Mouse (Mus musculus) heart, embryonic 13.5 days (tissue): ENCODE data around the gene Crim1. TPM values are rescaled to one million over a fixed set of nuclear protein-coding genes. Genes with fewer than 3 reads are reported as not detected.

Source experiments
- ATAC-seq: fragments of 200-750 bp; cut with Nextera tagmentation; 2 replicates; pipeline ENCODE4 v1.8.0; 2017; ENCODE audit warnings: moderate TSS enrichment; ENCODE audit not compliant: insufficient number of reproducible peaks, low FRiP score, low TSS enrichment; ENCODE audit errors: extremely low read depth
- H3K27ac ChIP-seq: fragments of 300-500 bp; sonication (generic); replicated peaks from 2 replicates; pipeline ENCODE4 v1.5.1; 2015; ENCODE audit warnings: moderate library complexity, mild to moderate bottlenecking, inconsistent platforms
- H3K27me3 ChIP-seq: fragments of 300-500 bp; sonication (generic); replicated peaks from 2 replicates; pipeline ENCODE4 v1.6.1; 2015; ENCODE audit warnings: mild to moderate bottlenecking, inconsistent platforms
- H3K36me3 ChIP-seq: fragments of 300-500 bp; sonication (generic); 2 replicates; pipeline ENCODE4 v1.6.1; 2015; ENCODE audit warnings: mild to moderate bottlenecking, inconsistent platforms
- H3K4me1 ChIP-seq: fragments of 300-500 bp; sonication (generic); 2 replicates; pipeline ENCODE4 v1.6.1; 2015; ENCODE audit warnings: inconsistent platforms
- H3K4me2 ChIP-seq: fragments of 300-500 bp; sonication (generic); 2 replicates; pipeline ENCODE4 v1.6.1; 2015; ENCODE audit warnings: inconsistent platforms, mild to moderate bottlenecking, moderate library complexity
- H3K4me3 ChIP-seq: fragments of 300-500 bp; sonication (generic); 2 replicates; pipeline ENCODE4 v1.5.1; 2015; ENCODE audit warnings: moderate library complexity, mild to moderate bottlenecking, inconsistent platforms
- H3K9ac ChIP-seq: fragments of 300-500 bp; sonication (generic); 2 replicates; pipeline ENCODE4 v1.6.1; 2015; ENCODE audit warnings: inconsistent platforms, mild to moderate bottlenecking, moderate library complexity
- H3K9me3 ChIP-seq: fragments of 300-500 bp; sonication (generic); 2 replicates; pipeline ENCODE4 v1.6.1; 2016; ENCODE audit warnings: inconsistent platforms
- WGBS: fragments of 180-500 bp; shearing (Covaris S2); methylation state at CpG from one replicate; pipeline ENCODE4 v1.1.7; 2015; ENCODE audit warnings: mixed read lengths; 5-methylcytosine and 5-hydroxymethylcytosine counted together
- polyA plus RNA-seq: library from polyadenylated mRNA; unstranded; fragments of >200 nt; fragmentation: Nextera tagmentation; extraction: Ambion mirVana; gene quantifications from 2 replicates; pipeline ENCODE4 v1.2.1, GENCODE M21; 2015

Crim1 gene
- 2.1 and 2.2 TPM in 2 replicates for polyA plus RNA-seq

GRCm38 (mm10) chr17:78199626-78200560, at the start of gene Crim1:
Gene Crim1, plus strand, starts transcription at chr17:78200248.
- Histone ChIP-seq H3K36me3 (no peaks in the 10 kb centered on the region), H3K27ac (peak within 1 kb of the TSS; percentile 88), H3K4me2 (peak within 1 kb of the TSS; percentile 97), H3K4me3 (peak within 1 kb of the TSS; percentile 85), H3K9me3 (no peaks in the 10 kb centered on the region), H3K4me1 (peaks cover 37% of the 10 kb centered on the region), H3K9ac (peak within 1 kb of the TSS; percentile 90), H3K27me3 (peaks cover 37% of the 10 kb centered on the region)
- peak; percentile 83 for ATAC-seq
- under 1% methylated on average over 59 of the region's 90 CpGs for WGBS

- Histone ChIP-seq H3K36me3 (no peaks in the 10 kb centered on the region), H3K4me3 (no peak overlapping the region), H3K9ac (no peak overlapping the region), H3K9me3 (no peaks in the 10 kb centered on the region), H3K27me3 (peaks cover 13% of the 10 kb centered on the region), H3K4me2 (no peak overlapping the region), H3K27ac (no peak overlapping the region), H3K4me1 (no peaks in the 10 kb centered on the region)
- no peak for ATAC-seq
- WGBS = 40% methylated on average over 13 of the region's 13 CpGs
Measured at GRCm38 (mm10) chr17:78151479-78152282, 48.4 kb upstream of the Crim1 start.

DNA sequence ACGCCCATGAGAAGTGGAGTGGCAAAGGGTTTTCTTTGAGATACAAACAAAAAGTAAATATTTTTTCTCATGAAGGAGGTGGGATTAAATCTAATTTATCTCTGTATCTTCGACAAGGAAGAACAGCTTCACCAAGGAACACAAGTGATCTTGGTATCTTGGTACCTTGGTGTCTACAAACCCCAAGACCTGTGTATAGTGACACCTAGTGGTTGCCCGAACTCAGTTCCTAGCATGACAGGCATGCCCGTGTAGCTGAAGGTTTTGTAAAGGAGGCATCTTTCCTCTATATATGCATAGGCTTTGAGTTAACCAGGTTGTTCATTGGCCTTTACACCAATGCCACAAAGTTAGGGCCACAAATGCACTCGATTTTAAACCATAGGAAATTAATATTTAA, 36.8 kb upstream of the Crim1 start:
- no peak overlapping the region for H3K9ac ChIP-seq
- no peaks in the 10 kb centered on the region for H3K27me3 ChIP-seq
- 27% methylated on average over 5 of the region's 5 CpGs for WGBS
- no peak overlapping the region for H3K4me2 ChIP-seq
- H3K36me3 ChIP-seq = no peaks in the 10 kb centered on the region
- H3K27ac ChIP-seq = no peak overlapping the region
- no peaks in the 10 kb centered on the region for H3K9me3 ChIP-seq
- H3K4me3 ChIP-seq = no peak overlapping the region
- H3K4me1 ChIP-seq = 0 out of 2 replicates have a peak, but pooled peaks cover 2% of the 10 kb centered on the region
- ATAC-seq = no peak

- no peaks in the 10 kb centered on the region for H3K27me3 ChIP-seq
- H3K9ac ChIP-seq = no peak overlapping the region
- WGBS = 50% methylated on average over 10 of the region's 10 CpGs
- no peaks in the 10 kb centered on the region for H3K9me3 ChIP-seq
- 0 out of 2 replicates have a peak, but pooled peaks cover 2% of the 10 kb centered on the region for H3K4me1 ChIP-seq
- H3K27ac ChIP-seq = no peak overlapping the region
- H3K4me3 ChIP-seq = no peak overlapping the region
- no peaks in the 10 kb centered on the region for H3K36me3 ChIP-seq
- no peak for ATAC-seq
- H3K4me2 ChIP-seq = no peak overlapping the region
Measured at GRCm38 (mm10) chr17:78163724-78164236, 36.3 kb upstream of the Crim1 start.

DNA sequence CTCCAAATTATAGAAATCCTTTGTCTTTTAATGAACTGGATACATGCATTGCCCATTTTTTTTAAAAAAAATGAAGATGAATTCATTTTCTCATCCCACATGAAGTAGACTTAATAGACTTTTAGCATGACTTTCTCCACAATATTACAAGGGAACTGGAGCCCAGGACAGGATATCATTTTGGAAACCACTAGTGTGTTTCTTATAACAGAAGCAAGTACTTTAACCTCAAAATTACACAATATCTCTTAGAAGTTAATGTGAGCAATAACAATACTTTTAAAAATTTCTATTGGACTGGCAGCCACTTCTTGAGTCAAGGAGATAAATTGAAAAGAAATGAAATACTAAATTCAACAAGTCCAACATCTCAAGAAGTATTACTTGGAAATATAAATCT, 34.2 kb upstream of the Crim1 start:
- Histone ChIP-seq H3K9ac (no peak overlapping the region), H3K36me3 (no peaks in the 10 kb centered on the region), H3K4me1 (0 out of 2 replicates have a peak, but pooled peaks cover 2% of the 10 kb centered on the region), H3K4me2 (no peak overlapping the region), H3K9me3 (no peaks in the 10 kb centered on the region), H3K27ac (no peak overlapping the region), H3K4me3 (no peak overlapping the region), H3K27me3 (no peaks in the 10 kb centered on the region)
- no peak for ATAC-seq

- Histone ChIP-seq H3K4me3 (no peak overlapping the region), H3K27me3 (no peaks in the 10 kb centered on the region), H3K4me2 (no peak overlapping the region), H3K36me3 (no peaks in the 10 kb centered on the region), H3K4me1 (0 out of 2 replicates have a peak, but pooled peaks cover 2% of the 10 kb centered on the region), H3K9me3 (no peaks in the 10 kb centered on the region), H3K27ac (no peak overlapping the region), H3K9ac (no peak overlapping the region)
- ATAC-seq = no peak
- WGBS = 72% methylated on average over 4 of the region's 4 CpGs
Measured at GRCm38 (mm10) chr17:78166566-78166965, 33.5 kb upstream of the Crim1 start.

- H3K9me3 ChIP-seq = no peaks in the 10 kb centered on the region
- H3K4me3 ChIP-seq = no peak overlapping the region
- no peak overlapping the region for H3K4me2 ChIP-seq
- H3K27ac ChIP-seq = no peak overlapping the region
- H3K4me1 ChIP-seq = no peaks in the 10 kb centered on the region
- no peak for ATAC-seq
- no peak overlapping the region for H3K9ac ChIP-seq
- H3K36me3 ChIP-seq = no peaks in the 10 kb centered on the region
- H3K27me3 ChIP-seq = no peaks in the 10 kb centered on the region
- WGBS = 61% methylated on average over 2 of the region's 2 CpGs
Measured at GRCm38 (mm10) chr17:78172371-78172770, 27.7 kb upstream of the Crim1 start.

DNA sequence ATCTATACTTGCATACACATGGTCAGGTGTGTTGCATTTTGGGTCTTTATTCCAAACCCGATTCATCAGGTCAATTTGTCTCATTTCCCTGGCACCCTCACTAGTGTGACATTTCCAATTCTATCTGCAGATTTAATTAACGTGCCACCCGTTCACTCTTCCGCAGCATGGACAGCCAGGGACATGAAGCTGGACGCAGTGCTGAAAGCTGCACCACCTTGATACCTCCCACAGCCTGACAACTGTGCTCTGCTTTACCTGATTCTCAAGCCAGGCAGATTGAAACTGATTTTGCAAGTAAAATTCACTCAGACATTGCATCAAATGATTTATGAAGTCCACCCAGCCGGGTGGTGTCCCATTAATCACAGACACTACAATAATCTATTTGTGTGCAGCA, 19.3 kb upstream of the Crim1 start:
- Histone ChIP-seq H3K9me3 (no peaks in the 10 kb centered on the region), H3K4me3 (no peak overlapping the region), H3K27me3 (no peaks in the 10 kb centered on the region), H3K4me1 (no peaks in the 10 kb centered on the region), H3K9ac (no peak overlapping the region), H3K27ac (no peak overlapping the region), H3K36me3 (no peaks in the 10 kb centered on the region), H3K4me2 (no peak overlapping the region)
- 87% methylated on average over 6 of the region's 6 CpGs for WGBS
- ATAC-seq = no peak

DNA sequence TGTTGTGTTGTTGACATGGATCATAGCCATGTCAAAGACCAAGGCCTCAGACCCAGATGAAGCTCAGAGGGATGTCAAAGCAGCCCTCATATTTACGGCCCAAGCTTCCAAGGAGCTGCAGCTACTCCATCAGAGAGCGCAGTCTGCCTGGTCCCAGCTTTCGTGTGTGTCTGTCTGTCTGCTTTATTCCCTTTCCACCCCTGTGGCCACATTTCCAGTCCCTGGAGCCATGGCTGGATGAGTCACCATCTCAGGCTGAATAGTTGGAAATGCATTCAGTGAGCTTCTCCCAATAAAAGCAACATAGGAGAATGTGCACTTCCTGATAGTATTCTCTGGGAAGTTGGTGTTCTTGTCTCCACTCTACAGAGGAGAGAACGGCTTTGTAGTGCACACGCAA, 3.9 kb upstream of the Crim1 start:
- no peaks in the 10 kb centered on the region for H3K36me3 ChIP-seq
- H3K27me3 ChIP-seq = peaks cover 27% of the 10 kb centered on the region
- H3K4me1 ChIP-seq = peaks cover 19% of the 10 kb centered on the region
- H3K4me2 ChIP-seq = no peak overlapping the region
- no peak overlapping the region for H3K4me3 ChIP-seq
- 77% methylated on average over 5 of the region's 5 CpGs for WGBS
- H3K27ac ChIP-seq = no peak overlapping the region
- H3K9ac ChIP-seq = no peak overlapping the region
- ATAC-seq = no peak
- no peaks in the 10 kb centered on the region for H3K9me3 ChIP-seq

- Histone ChIP-seq H3K9me3 (no peaks in the 10 kb centered on the region), H3K36me3 (no peaks in the 10 kb centered on the region), H3K27me3 (peaks cover 32% of the 10 kb centered on the region), H3K4me1 (peaks cover 28% of the 10 kb centered on the region), H3K27ac (no peak overlapping the region), H3K4me3 (no peak overlapping the region), H3K9ac (no peak overlapping the region), H3K4me2 (no peak overlapping the region)
- WGBS = 15% methylated on average over 7 of the region's 7 CpGs
- ATAC-seq = no peak
Measured at GRCm38 (mm10) chr17:78197111-78197510, 2.9 kb upstream of the Crim1 start.

DNA sequence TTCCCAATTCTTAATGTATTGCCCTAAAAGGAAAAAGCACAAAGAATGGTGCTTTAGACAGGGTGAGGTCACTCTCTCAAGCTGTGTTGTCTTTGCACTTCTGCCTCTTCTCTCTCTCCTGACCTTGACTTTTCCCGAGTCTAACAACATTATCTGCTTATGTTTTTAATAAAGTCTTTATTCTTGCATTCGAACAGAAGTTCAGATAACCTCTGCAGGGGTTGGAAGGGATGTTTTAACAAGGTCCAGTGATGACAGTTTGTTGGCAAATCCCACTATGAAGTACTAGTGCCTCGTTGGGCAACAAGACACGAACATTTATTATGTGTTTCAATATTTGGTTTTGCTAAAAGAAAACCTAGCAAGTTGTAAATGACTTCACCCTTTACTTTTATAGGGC, 1.9 kb upstream of the Crim1 start:
- Histone ChIP-seq H3K9ac (no peak overlapping the region), H3K9me3 (no peaks in the 10 kb centered on the region), H3K27ac (no peak overlapping the region), H3K4me3 (no peak overlapping the region), H3K4me2 (no peak overlapping the region), H3K4me1 (peaks cover 37% of the 10 kb centered on the region), H3K27me3 (peaks cover 38% of the 10 kb centered on the region), H3K36me3 (no peaks in the 10 kb centered on the region)
- no peak for ATAC-seq
- 34% methylated on average over 4 of the region's 4 CpGs for WGBS
